Mouse (Mus musculus): ENCODE data around the gene Cys1.

- TF ChIP-seq GATA1 (IDR thresholded peaks at IDR 0.05; ENCODE audit: borderline replicate concordance, low read length), result no peak
- no peak for TF ChIP-seq CTCF (IDR thresholded peaks at IDR 0.05; ENCODE audit: low read depth, low read length)
- no peak for TF ChIP-seq TAL1 (conservative IDR thresholded peaks at IDR 0.05; ENCODE audit: low read depth, low read length)
- TF ChIP-seq POLR2AphosphoS5 (IDR thresholded peaks at IDR 0.05; ENCODE audit: insufficient replicate concordance, low read depth, low read length), result no peak
Measured at GRCm38 (mm10) chr12:24703013-24703412, 21.4 kb upstream of the Cys1 start.

Data from G1E (cell line).